Mouse (Mus musculus): Measurements from ENCODE around the gene Oas1f. TPM values are rescaled to one million over a fixed set of nuclear protein-coding genes. Genes with fewer than 3 reads are reported as not detected.
"Not testable (repeated sequence)": the region's sequence is repeated elsewhere in the genome, so short reads cannot be mapped to it uniquely, and the experiment has no call there.

Oas1f gene
- polyA plus RNA-seq, 1 experiment from 2014 or later: not detected

- Histone ChIP-seq H3K27ac (ENCODE audit: low read depth, low read length) (no peak overlapping the region), H3K4me1 (ENCODE audit: control insufficient read depth, insufficient read depth, low read depth, low read length) (no peaks in the 10 kb centered on the region), H3K9ac (ENCODE audit: low read depth, low read length) (no peak overlapping the region), H3K4me2 (ENCODE audit: low read length) (no peak overlapping the region), H3K27me3 (replicated peaks; ENCODE audit: control insufficient read depth, insufficient read depth, low read length) (no peaks in the 10 kb centered on the region), H3K4me3 (ENCODE audit: low read length) (no peak overlapping the region), H3K9me3 (ENCODE audit: control insufficient read depth, low read length) (no peaks in the 10 kb centered on the region), H3K36me3 (ENCODE audit: control insufficient read depth, insufficient read depth, low read length) (no peaks in the 10 kb centered on the region)
- ATAC-seq: no peak
- WGBS: 55% methylated on average over 6 of the region's 6 CpGs
These were observed 40.7 kb downstream of the Oas1f start for GRCm38 (mm10) chr5:120887831-120888230.

- not testable (repeated sequence) for H3K27ac ChIP-seq (ENCODE audit: low read depth, low read length); H3K36me3 ChIP-seq (ENCODE audit: control insufficient read depth, insufficient read depth, low read length); H3K27me3 ChIP-seq (replicated peaks; ENCODE audit: control insufficient read depth, insufficient read depth, low read length); H3K4me3 ChIP-seq (ENCODE audit: low read length); H3K9me3 ChIP-seq (ENCODE audit: control insufficient read depth, low read length); H3K4me2 ChIP-seq (ENCODE audit: low read length); H3K4me1 ChIP-seq (ENCODE audit: control insufficient read depth, insufficient read depth, low read depth, low read length); ATAC-seq; H3K9ac ChIP-seq (ENCODE audit: low read depth, low read length)
- WGBS: 33% methylated on average over 4 of the region's 4 CpGs
These were observed 41.2 kb downstream of the Oas1f start for GRCm38 (mm10) chr5:120888294-120888815.

DNA sequence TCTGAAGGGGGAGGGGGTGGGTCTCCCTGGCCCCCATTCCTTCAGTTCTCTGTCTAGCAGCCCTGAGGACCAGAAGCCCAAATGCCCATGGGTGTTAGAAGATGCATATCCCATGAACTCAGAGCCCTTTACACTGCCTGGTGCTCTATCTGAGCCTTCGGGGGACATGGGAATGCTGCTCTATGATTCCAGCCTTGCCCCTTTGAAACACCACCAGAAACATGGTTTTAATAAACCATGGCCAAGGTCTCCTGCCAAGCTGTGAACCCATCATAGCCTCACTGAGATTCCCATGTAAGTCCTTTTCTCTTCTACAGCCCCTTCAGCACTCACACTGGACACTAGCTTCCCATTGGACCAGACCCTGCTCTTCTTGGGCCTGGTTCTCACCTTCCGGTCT is 42.9 kb downstream of the Oas1f start:
- no peak overlapping the region for H3K4me3 ChIP-seq (ENCODE audit: low read length)
- no peak overlapping the region for H3K9ac ChIP-seq (ENCODE audit: low read depth, low read length)
- no peaks in the 10 kb centered on the region for H3K27me3 ChIP-seq (replicated peaks; ENCODE audit: control insufficient read depth, insufficient read depth, low read length)
- no peak for ATAC-seq
- H3K9me3 ChIP-seq (ENCODE audit: control insufficient read depth, low read length): no peaks in the 10 kb centered on the region
- H3K27ac ChIP-seq (ENCODE audit: low read depth, low read length): no peak overlapping the region
- no peak overlapping the region for H3K4me2 ChIP-seq (ENCODE audit: low read length)
- WGBS: 87% methylated on average over 2 of the region's 2 CpGs
- H3K4me1 ChIP-seq (ENCODE audit: control insufficient read depth, insufficient read depth, low read depth, low read length): no peaks in the 10 kb centered on the region
- H3K36me3 ChIP-seq (ENCODE audit: control insufficient read depth, insufficient read depth, low read length): no peaks in the 10 kb centered on the region

- Histone ChIP-seq H3K27me3 (replicated peaks; ENCODE audit: control insufficient read depth, insufficient read depth, low read length) (no peaks in the 10 kb centered on the region), H3K4me2 (ENCODE audit: low read length) (no peak overlapping the region), H3K4me3 (ENCODE audit: low read length) (no peak overlapping the region), H3K9ac (ENCODE audit: low read depth, low read length) (no peak overlapping the region), H3K9me3 (ENCODE audit: control insufficient read depth, low read length) (no peaks in the 10 kb centered on the region), H3K27ac (ENCODE audit: low read depth, low read length) (no peak overlapping the region), H3K4me1 (ENCODE audit: control insufficient read depth, insufficient read depth, low read depth, low read length) (no peaks in the 10 kb centered on the region), H3K36me3 (ENCODE audit: control insufficient read depth, insufficient read depth, low read length) (no peaks in the 10 kb centered on the region)
- no peak for ATAC-seq
- WGBS: 65% methylated on average over 3 of the region's 3 CpGs
These were observed 43.8 kb downstream of the Oas1f start for GRCm38 (mm10) chr5:120890991-120891390.

DNA sequence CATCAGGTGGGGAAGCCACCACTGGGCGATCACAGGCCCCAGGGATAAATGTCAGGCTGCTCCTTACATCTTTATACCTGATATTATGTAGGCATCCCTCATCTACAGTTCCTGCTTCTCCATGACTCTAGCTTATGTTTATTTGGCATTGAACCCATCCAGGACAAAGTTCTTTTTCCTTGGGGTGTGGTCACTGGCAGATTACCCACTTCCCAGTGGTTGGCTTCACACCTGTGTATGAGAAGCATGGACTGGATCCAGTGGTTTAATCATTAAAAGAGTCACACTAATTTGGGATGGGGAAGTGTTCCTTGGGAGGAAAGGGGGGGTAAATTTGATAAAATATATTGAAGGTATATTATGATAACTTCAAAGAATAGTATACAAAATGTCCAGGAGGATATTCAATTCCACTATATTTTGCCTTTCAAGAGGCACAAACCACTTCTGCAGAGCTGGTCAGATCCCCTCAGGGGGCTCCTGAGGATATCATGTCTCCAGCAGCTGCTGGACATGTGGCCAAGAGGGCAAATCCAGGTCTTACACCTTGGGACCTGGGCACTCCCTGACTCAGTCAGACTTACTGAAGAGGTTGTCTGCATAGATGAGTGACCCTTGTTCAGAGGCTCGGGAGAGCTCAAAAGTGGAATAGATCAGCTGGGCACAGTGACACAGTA is 44.5 kb downstream of the Oas1f start:
- H3K36me3 ChIP-seq (ENCODE audit: control insufficient read depth, insufficient read depth, low read length); H3K4me2 ChIP-seq (ENCODE audit: low read length); H3K4me1 ChIP-seq (ENCODE audit: control insufficient read depth, insufficient read depth, low read depth, low read length); H3K27me3 ChIP-seq (replicated peaks; ENCODE audit: control insufficient read depth, insufficient read depth, low read length); H3K4me3 ChIP-seq (ENCODE audit: low read length); H3K9me3 ChIP-seq (ENCODE audit: control insufficient read depth, low read length); ATAC-seq; H3K9ac ChIP-seq (ENCODE audit: low read depth, low read length); H3K27ac ChIP-seq (ENCODE audit: low read depth, low read length): not testable (repeated sequence)
- WGBS: 83% methylated on average over 2 of the region's 2 CpGs

- no peaks in the 10 kb centered on the region for H3K27me3 ChIP-seq (replicated peaks; ENCODE audit: control insufficient read depth, insufficient read depth, low read length)
- no peaks in the 10 kb centered on the region for H3K36me3 ChIP-seq (ENCODE audit: control insufficient read depth, insufficient read depth, low read length)
- no peak overlapping the region for H3K9ac ChIP-seq (ENCODE audit: low read depth, low read length)
- 93% methylated on average over 2 of the region's 2 CpGs for WGBS
- no peak overlapping the region for H3K27ac ChIP-seq (ENCODE audit: low read depth, low read length)
- ATAC-seq: no peak
- no peaks in the 10 kb centered on the region for H3K9me3 ChIP-seq (ENCODE audit: control insufficient read depth, low read length)
- no peaks in the 10 kb centered on the region for H3K4me1 ChIP-seq (ENCODE audit: control insufficient read depth, insufficient read depth, low read depth, low read length)
- H3K4me3 ChIP-seq (ENCODE audit: low read length): no peak overlapping the region
- H3K4me2 ChIP-seq (ENCODE audit: low read length): no peak overlapping the region
These were observed 45.1 kb downstream of the Oas1f start for GRCm38 (mm10) chr5:120892243-120892660.

DNA sequence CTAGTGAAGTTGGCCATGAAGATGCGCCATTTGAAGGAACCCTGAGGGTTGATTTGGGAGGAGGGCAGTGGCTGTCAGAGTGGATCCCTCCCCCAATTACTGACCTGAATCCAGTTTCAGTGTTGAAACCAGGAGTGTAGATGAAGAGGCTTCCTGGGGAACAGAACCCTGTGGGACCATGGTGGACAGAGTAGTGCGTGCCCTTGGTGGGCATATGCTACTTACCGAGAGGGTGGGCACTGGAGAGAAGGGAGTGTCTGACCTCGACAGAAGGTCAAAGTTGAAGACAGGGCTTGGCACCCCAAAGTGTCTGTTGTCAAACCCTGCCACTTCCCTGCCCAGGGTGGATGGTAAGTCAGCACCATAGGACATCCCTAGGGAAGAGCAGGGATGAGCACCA is 46.7 kb downstream of the Oas1f start:
- 97% methylated on average over 4 of the region's 4 CpGs for WGBS

DNA sequence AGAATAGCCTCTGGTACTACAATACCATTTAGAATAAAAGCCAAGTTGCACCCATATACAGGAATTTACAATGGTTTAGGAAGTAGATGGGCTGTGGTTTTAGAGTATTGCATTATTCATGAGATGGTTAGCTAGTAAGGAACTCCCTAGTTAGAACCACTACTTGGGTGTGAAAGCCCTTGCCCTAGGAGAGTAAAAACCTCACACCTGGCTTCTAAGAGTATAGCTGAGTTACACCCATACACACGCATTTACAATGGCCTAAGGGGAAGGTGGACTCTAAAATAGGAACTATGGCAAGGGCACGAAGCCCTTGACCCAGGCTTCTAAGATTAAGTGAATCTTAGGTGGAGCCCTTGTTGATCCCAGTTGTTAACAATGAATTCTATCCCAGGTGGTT is 47.5 kb downstream of the Oas1f start:
- H3K4me3 ChIP-seq (ENCODE audit: low read length); H3K9me3 ChIP-seq (ENCODE audit: control insufficient read depth, low read length); ATAC-seq; H3K4me2 ChIP-seq (ENCODE audit: low read length); H3K4me1 ChIP-seq (ENCODE audit: control insufficient read depth, insufficient read depth, low read depth, low read length); H3K27ac ChIP-seq (ENCODE audit: low read depth, low read length); H3K27me3 ChIP-seq (replicated peaks; ENCODE audit: control insufficient read depth, insufficient read depth, low read length); H3K9ac ChIP-seq (ENCODE audit: low read depth, low read length); H3K36me3 ChIP-seq (ENCODE audit: control insufficient read depth, insufficient read depth, low read length): not testable (repeated sequence)
- WGBS: 87% methylated on average over 2 of the region's 2 CpGs

More for the DNA sequence above, 46.7 kb downstream of the Oas1f start:
- H3K36me3 ChIP-seq (ENCODE audit: control insufficient read depth, insufficient read depth, low read length); H3K9me3 ChIP-seq (ENCODE audit: control insufficient read depth, low read length); H3K27me3 ChIP-seq (replicated peaks; ENCODE audit: control insufficient read depth, insufficient read depth, low read length); H3K4me1 ChIP-seq (ENCODE audit: control insufficient read depth, insufficient read depth, low read depth, low read length); H3K27ac ChIP-seq (ENCODE audit: low read depth, low read length); H3K9ac ChIP-seq (ENCODE audit: low read depth, low read length); H3K4me3 ChIP-seq (ENCODE audit: low read length); H3K4me2 ChIP-seq (ENCODE audit: low read length); ATAC-seq: not testable (repeated sequence)

DNA sequence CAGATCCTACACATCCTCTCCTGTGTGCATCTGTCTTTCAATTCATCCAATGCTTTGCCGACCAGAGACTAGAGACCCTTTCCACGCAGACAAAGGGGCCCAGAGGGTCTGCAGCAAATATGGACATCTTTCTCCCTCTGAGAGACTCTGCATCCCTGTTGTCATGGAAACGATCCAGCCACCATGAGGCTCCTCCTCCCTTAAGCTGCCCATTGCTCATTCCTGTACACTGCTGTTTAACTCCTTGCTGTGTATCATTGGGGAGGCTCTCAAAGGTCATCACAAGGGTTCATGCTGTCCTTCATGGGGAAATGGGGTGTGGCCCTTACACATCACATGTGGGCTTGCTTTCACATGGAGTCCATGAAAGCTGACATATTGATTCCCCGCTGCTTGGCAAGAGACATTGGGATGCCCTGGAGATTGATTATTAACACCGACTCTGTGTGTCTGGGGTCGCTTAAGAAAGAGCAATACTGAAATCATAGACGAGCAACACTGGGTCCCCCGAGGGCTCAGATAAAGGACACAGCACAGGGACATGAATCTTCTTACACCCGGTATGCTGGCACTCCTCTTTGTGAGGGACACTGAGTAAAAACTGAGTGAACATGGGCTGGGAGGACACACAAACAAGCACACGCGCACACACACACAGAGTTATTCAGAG is 48.2 kb downstream of the Oas1f start:
- Histone ChIP-seq H3K9ac (ENCODE audit: low read depth, low read length) (no peak overlapping the region), H3K27me3 (replicated peaks; ENCODE audit: control insufficient read depth, insufficient read depth, low read length) (no peaks in the 10 kb centered on the region), H3K4me1 (ENCODE audit: control insufficient read depth, insufficient read depth, low read depth, low read length) (no peaks in the 10 kb centered on the region), H3K4me3 (ENCODE audit: low read length) (no peak overlapping the region), H3K9me3 (ENCODE audit: control insufficient read depth, low read length) (0 out of 2 replicates have a peak, but pooled peaks cover under 1% of the 10 kb centered on the region), H3K4me2 (ENCODE audit: low read length) (no peak overlapping the region), H3K36me3 (ENCODE audit: control insufficient read depth, insufficient read depth, low read length) (no peaks in the 10 kb centered on the region), H3K27ac (ENCODE audit: low read depth, low read length) (no peak overlapping the region)
- ATAC-seq: no peak
- 77% methylated on average over 11 of the region's 11 CpGs for WGBS
